Mouse (Mus musculus): ENCODE measurements around the gene Hadh.

The Hadh gene

GRCm38 (mm10) chr3:131246579-131247046, 25.3 kb downstream of the Hadh start:
- in situ Hi-C loops (cut with MboI; ENCODE audit: low pct_unique_long_range_greater_than_20kb in 1 of 2, low sequenced_read_pairs in 2 of 2, unreplicated experiment in 1 of 2) = loop anchor here in 1 of 2 experiments (25.0 kb wide), 1 partner anchor 359 kb away; no protein-coding TSS in a partner anchor

DNA sequence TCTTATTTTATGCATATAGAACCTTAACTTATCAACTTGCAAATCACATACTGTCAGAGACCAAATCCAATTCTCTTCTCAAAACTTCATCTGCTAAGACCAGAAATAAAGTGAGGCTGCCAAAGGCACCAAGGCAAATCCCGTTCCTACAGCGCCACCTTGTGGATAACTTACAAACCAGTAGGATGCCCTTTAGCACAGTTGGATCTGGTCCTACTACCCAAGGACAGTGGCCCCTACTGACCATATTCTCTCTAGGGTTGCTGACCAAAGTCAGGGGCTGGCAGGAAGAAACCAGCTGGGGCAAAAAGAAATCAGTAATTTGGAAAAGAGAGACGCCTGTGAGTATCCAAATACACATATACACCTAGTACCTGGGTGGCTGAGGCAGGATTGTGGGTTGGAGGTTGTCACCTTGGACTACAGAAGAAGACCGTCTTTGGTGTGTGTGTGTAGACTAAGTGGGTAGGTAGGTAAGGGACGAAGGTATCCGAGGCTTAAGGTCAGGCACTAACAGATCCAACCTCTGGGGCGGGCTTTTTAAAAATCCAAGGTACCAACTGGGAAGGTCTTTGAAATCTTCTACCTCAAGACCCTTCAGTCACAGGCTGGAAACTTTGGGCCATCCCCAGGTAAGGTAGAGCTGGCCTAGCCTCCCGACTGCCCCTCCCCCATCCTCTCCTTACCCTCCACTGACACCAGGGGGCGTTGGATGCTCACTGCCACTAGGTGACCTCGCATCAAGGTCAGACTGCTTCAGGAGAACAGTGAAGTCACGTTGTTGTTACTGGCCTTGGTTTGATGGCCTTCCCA, 25.9 kb downstream of the Hadh start:
- in situ Hi-C loops (cut with MboI; ENCODE audit: low pct_unique_long_range_greater_than_20kb in 1 of 2, low sequenced_read_pairs in 2 of 2, unreplicated experiment in 1 of 2) = loop anchor here in 1 of 2 experiments (25.0 kb wide), 1 partner anchor 359 kb away; no protein-coding TSS in a partner anchor

DNA sequence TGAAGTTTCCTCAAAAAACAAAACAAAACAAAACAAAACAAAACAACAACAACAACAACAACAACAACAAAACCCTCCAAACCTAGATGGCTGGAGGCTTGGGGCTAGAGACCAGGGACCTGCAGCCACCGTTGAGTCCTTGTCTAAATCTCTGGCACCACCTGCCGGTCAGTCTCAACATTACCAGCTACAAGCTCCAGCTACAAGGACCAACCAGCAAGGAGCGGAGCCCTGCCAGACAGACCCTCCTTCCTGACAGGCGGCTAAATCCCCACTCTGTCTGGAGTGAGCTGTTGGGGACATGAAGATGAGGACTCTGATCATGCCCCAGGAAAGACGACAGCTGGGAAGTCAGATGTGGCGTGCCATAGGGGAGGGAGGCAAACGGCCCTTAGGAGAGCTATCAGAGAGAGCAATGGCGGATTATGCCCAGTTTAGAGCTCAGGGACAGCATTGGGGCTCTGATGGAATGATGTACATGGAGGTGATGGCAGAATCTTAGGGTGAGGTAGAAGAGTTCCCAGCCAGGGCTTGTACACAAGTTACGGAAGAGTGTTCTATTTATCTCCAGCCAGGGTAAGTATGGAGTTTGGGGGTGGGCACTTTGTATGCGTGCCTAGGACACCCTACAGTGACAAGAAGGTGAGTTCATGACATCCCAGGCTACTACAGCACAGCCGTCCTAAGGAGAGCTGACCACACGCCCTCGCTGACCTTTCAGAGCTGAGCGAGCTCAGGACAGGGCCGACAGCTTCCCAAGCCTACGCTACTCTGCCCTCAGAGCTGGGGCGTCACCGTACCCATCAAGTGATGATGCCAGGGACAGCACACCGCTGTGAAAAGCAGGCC, 33.9 kb downstream of the Hadh start:
- in situ Hi-C loops (cut with MboI; ENCODE audit: low pct_unique_long_range_greater_than_20kb in 1 of 2, low sequenced_read_pairs in 2 of 2, unreplicated experiment in 1 of 2) = loop anchor here (10.0 to 25.0 kb wide), 2 partner anchors 343 to 351 kb away; no protein-coding TSS in a partner anchor

DNA sequence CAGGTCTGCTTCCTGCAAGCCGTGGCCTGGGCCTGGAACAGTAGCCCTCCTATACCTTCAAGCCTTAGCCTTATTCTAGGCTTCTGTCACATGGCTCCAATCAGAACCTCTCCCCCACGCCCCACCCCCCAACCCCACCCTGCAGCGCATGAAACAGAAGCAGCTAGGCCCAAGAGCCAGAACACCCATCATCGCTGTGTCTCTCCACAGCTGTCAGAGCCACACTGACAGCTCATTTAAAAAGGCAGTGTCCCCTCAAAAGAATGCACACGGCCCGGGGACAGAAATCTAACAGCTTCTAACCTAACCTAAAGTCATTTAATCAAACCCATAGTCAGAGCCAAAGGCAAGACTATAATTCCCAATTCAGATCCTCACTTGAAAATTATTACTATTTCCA, 34.8 kb downstream of the Hadh start:
- in situ Hi-C loops (cut with MboI; ENCODE audit: low pct_unique_long_range_greater_than_20kb in 1 of 2, low sequenced_read_pairs in 2 of 2, unreplicated experiment in 1 of 2) = loop anchor here (10.0 to 25.0 kb wide), 2 partner anchors 342 to 350 kb away; no protein-coding TSS in a partner anchor

DNA sequence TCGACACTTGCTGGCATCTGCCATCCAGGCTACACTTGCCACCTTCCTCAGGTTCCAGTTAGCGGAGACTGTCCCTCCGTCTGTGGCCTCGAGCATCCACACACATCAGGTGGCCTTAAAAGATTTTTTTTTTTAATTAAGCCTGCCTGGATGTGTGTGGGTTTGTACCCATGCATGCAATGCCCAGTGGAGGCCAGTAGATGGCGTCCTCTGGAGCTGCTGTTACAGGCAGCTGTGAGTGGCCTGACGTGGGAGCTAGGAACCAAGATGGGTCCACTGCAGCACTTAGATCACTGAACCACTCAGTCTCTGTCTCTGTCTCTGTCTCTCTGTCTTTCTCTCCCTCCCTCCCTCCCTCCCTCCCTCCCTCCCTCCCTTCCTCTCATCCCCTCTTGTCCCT, 43.8 kb downstream of the Hadh start:
- in situ Hi-C loops (cut with MboI; ENCODE audit: low pct_unique_long_range_greater_than_20kb in 1 of 2, low sequenced_read_pairs in 2 of 2, unreplicated experiment in 1 of 2) = loop anchor here in 1 of 2 experiments (25.0 kb wide), 1 partner anchor 341 kb away; no protein-coding TSS in a partner anchor

- in situ Hi-C loops (cut with MboI; ENCODE audit: low pct_unique_long_range_greater_than_20kb in 1 of 2, low sequenced_read_pairs in 2 of 2, unreplicated experiment in 1 of 2) = no loop called here
Observed at GRCm38 (mm10) chr3:131218636-131219390, 53.1 kb downstream of the Hadh start.

GRCm38 (mm10) chr3:131214841-131215240, 57.1 kb downstream of the Hadh start:
- in situ Hi-C loops (cut with MboI; ENCODE audit: low pct_unique_long_range_greater_than_20kb in 1 of 2, low sequenced_read_pairs in 2 of 2, unreplicated experiment in 1 of 2) = no loop called here

DNA sequence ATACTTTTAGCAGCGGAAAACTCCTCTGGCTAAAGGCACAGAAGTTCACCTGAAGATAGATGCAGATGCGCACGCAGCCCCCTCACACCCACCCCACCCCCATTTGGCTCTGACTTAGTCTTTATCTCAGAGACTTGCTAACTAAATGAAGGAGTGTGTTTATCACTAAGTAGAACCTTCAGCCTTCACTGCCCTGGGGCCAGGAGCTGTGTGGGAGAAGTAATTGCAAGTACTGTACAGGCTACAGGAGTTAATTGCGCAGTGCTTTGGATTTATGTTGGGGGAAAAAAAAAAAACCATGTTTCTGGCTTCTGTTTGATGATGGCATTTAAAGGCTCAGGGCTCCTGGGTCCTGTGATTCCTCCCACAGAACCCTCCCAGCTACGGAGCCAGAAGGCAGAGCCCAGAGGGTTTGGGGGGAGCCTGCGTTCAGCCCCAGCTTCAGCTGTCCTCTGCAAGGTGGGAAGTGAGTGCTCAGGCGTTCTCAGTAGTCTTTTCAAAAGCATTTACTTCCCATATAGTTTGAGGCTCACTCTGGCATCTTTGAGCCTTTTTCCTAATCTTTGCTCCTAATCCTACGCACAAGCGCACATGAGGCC, 57.7 kb downstream of the Hadh start:
- in situ Hi-C loops (cut with MboI; ENCODE audit: low pct_unique_long_range_greater_than_20kb in 1 of 2, low sequenced_read_pairs in 2 of 2, unreplicated experiment in 1 of 2) = no loop called here

GRCm38 (mm10) chr3:131212200-131212599, 59.7 kb downstream of the Hadh start:
- in situ Hi-C loops (cut with MboI; ENCODE audit: low pct_unique_long_range_greater_than_20kb in 1 of 2, low sequenced_read_pairs in 2 of 2, unreplicated experiment in 1 of 2) = no loop called here

DNA sequence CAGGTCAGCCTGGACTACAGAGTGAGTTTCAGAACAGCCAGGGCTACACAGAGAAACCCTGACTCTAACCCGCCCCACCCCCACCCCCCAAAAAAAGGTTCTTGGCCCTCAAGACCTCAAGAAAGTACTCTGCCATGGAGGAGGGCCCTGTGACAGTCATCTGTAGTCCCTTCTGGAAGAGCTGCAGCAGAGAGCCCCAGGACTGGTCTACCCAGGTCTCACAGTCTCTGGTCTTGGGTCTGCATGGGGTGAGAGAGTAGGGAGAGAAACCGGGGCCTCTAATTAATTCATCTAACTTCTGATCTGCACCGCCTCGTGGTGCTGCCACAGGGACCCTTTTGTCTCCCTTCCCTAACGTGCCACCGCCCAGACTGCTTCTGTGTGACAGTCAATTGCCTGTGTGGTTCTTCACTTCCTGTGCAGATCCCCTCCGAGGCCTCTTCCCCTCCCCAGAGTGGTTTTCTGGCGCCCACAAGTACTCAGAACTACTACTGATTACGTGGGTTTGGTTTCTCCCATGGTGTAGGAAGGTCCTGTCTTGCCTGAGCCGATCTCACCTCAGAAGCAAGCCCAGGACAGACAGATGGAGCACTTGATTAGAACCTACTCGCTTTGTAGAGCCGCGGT, 63.5 kb downstream of the Hadh start:
- in situ Hi-C loops (cut with MboI; ENCODE audit: low pct_unique_long_range_greater_than_20kb in 1 of 2, low sequenced_read_pairs in 2 of 2, unreplicated experiment in 1 of 2) = no loop called here

GRCm38 (mm10) chr3:131207846-131208245, 64.1 kb downstream of the Hadh start:
- in situ Hi-C loops (cut with MboI; ENCODE audit: low pct_unique_long_range_greater_than_20kb in 1 of 2, low sequenced_read_pairs in 2 of 2, unreplicated experiment in 1 of 2) = no loop called here

DNA sequence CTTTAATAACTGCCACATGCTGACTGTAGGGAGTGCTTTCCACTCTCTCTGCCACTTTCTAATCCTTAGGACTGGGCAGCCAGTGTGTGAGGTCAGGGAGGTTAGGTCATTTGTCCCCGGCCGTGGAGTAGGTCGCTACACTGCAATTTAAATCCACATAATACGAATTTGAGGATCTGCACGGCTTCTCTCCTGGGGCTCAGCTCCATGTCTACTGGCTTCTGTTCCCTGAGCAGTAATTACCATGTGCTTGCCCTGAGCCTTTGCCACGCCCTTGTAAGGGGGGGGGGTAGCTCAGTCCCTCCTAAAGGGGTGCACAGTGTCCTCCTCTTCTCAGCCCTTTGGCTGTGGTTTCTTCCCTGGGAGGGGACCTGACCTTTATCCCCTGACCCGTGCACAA, 69.6 kb downstream of the Hadh start:
- in situ Hi-C loops (cut with MboI; ENCODE audit: low pct_unique_long_range_greater_than_20kb in 1 of 2, low sequenced_read_pairs in 2 of 2, unreplicated experiment in 1 of 2) = no loop called here

DNA sequence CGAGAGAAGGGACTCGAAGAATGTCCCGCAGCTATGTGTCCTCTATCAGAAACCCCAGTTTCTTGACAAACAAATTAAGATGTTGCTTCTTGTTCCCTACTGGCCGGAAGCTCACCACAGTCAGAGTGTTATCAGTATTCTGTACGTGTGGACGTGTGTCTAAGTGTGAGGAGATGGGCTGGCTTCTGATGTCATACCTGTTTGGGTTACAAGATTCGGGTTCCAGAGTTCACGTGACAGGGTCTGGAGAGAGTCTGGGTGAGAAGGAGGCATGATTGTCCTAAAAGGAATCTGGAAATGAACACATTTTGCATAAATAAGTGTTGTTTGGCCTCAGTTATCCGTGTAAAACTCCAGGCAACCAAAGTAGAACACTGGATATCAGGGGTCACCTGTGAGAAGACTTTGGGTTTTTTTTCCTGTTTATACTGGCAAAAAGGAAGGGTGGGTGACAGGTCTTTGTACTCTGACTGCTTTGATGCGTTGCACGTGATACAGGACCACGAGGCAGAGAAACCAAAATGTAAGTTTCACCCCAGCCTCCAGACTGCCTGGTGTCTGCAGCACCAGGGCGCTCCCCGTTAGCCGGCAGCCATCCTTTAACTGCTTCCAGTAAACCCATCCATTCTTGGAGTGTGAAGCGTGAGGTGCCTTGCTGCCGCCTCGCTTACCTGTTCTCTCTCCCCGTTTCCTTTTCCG, 72.2 kb downstream of the Hadh start:
- in situ Hi-C loops (cut with MboI; ENCODE audit: low pct_unique_long_range_greater_than_20kb in 1 of 2, low sequenced_read_pairs in 2 of 2, unreplicated experiment in 1 of 2) = no loop called here

- in situ Hi-C loops (cut with MboI; ENCODE audit: low pct_unique_long_range_greater_than_20kb in 1 of 2, low sequenced_read_pairs in 2 of 2, unreplicated experiment in 1 of 2) = no loop called here
Observed at GRCm38 (mm10) chr3:131198991-131199390, 72.9 kb downstream of the Hadh start.

DNA sequence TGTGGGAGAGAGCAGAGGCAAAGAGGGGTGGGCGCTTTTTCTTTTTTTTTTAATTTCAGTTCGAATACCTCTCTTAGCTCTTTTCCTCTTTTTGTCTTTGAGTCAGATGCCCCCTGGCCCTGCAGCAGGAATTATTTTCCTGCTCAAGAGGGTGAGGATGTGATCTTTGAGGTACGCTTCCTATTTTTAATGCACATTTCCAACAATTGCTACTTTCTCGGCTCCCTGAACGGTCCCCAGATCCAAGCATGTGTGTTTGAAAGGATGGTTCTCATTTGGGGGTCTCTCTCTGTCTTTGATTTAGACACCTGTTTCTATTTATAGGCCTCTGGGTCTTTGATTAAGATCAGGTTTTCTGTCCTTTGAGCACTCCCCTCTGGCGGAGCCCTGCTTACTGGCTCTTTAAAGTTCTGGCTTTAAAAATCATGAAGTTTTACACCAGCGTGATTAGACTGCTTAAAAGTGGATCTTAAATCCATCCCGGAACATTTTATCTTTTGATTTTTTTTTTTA, 75.3 kb downstream of the Hadh start:
- in situ Hi-C loops (cut with MboI; ENCODE audit: low pct_unique_long_range_greater_than_20kb in 1 of 2, low sequenced_read_pairs in 2 of 2, unreplicated experiment in 1 of 2) = no loop called here

DNA sequence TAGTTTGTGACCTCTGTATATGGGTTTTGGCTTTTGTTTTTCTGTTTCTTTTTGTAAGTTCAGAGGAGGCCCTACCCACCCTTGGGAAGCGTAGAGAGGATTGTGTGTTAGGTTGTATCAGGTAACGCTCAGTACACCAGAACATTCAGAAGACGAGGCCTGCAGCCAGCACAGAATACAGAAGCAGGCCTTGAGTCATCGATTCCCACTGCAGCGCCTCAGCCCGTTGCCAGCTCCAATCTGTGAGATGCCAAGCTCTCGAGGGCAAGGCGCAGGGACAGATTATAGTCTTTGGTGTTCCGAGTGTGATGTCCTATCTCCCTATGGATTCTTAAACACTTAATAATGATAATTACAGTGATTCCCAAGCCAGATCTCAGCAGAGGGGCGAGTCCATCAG, 75.9 kb downstream of the Hadh start:
- in situ Hi-C loops (cut with MboI; ENCODE audit: low pct_unique_long_range_greater_than_20kb in 1 of 2, low sequenced_read_pairs in 2 of 2, unreplicated experiment in 1 of 2) = no loop called here

DNA sequence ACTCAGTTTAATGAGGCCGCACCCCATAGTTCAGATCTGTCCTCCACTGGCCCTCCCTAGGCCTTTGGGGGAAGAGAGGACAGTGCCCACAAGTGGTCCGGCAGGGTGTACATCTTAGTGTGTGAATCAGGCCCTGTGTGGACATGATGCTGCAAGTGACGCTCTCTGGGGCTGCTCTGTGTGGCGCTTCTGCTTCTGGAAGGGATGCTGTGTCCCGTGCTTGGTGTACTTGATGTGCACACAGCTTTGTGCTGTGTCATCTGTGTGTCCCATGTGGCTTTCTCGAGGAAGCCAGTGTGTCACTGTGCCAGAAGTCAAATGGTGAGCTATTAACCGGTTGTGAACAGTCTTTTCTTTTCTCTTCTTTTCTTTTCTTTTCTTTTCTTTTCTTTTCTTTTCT, 80.4 kb downstream of the Hadh start:
- in situ Hi-C loops (cut with MboI; ENCODE audit: low pct_unique_long_range_greater_than_20kb in 1 of 2, low sequenced_read_pairs in 2 of 2, unreplicated experiment in 1 of 2) = no loop called here
